Mouse (Mus musculus): ENCODE measurements around the gene Psmb3.
A peak's percentile ranks its signal among the peaks of the same experiment; 100 is the strongest.
"Not testable (repeated sequence)": the region's sequence is repeated elsewhere in the genome, so short reads cannot be mapped to it uniquely, and the experiment has no call there.

The Psmb3 gene

DNA sequence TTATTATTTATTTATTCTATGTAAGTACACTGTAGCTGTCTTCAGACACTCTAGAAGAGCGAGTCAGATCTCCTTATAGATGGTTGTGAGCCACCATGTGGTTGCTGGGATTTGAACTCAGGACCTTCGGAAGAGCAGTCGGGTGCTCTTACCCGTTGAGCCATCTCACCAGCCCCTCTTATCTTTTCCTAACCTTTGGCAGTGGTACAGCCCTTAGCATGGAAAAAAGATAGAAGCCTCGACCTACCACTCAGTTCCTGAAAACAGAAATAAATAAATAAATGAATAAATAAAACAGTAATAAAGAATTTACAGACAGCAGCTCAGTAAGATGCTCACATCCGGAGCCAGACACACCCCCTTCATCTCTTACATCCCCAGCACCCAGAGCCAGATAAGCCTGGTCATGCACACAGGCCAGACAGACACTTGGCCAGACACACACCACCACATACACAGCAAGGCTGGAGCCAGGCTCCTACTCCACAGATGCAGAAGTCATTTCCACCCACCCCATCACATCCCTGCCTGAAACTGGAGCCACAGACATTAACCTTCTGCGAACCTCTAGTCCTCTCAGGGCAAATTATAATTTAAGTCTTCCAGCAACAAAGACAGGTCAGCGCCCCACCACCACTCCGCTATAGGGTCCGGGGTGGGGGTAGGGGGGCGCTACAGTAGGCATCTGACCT lies 5.9 kb upstream of the Psmb3 start:
- DNase-seq: no peak

DNA sequence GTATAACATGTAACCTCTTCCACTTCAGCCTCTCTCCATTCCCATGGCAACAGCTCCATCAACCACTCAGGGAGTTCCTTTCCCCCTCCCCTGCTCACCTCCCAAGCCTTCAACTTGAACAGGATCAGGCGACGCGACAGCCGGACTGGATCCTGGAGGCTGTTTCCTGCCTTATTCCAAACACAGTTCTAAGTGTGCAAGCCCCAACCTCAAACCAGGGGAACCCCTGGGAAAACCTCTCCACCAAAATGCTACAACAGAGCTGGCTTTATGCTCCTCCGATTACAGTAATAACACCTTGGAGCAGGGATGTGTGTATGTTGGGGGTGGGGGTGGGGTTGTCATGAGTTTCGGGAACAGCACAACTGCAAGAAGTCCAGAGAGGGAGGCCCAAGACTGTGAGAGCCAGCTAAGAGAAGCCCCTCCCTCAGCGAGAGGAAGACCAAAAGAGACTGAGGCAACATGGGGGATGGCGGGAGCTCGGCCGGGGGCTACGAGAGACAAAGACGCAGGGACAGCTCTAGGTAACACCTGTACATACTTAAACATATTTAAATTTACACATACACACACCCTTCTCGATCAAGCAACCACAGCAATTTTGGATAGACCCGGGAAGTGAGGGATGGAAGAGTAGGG lies 5.2 kb upstream of the Psmb3 start:
- DNase-seq: no peak

DNA sequence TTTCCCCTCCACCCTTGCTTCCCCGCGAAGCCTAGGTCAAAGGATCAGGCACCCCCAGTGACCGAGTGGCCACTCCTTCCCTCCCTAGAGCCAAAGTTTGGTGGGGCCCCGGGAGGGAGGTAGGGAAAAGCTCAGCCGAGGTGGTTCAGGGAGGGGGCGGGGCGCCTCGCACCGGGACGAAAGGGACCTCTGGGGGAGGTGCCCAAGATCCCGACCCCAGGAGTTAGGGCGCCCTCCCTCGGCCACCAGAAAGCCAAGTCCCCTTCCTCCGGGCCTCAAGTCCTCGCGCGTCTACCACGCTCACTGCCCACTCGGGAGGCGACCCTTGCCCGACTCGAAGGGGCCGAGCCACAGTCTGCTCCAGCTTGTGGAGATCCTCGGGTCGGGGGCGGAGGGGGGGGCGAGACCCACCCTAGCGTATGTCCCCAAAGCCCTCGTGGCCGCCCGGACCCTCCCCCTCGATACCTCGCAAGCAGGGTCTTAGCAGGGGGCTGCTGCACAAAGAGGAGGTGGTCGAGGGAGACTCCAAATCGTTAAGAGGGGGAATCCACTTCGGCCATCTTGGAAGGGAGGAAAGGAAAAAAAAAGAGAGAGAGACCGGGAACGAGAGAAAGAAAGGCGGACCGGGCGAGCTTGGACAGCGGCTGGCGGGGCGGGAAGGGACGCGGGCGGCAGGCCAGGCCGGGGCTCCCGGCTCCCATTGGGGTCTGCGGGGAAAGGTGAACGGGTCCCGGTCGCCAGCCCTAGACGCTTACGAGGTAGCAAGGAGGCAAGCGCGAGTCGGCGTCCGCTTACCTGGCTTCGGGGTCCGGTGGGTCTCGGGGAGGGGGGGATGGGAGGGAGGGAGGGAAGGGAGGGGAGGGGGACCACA lies 4.2 kb upstream of the Psmb3 start:
- DNase-seq: peak; percentile 80

DNA sequence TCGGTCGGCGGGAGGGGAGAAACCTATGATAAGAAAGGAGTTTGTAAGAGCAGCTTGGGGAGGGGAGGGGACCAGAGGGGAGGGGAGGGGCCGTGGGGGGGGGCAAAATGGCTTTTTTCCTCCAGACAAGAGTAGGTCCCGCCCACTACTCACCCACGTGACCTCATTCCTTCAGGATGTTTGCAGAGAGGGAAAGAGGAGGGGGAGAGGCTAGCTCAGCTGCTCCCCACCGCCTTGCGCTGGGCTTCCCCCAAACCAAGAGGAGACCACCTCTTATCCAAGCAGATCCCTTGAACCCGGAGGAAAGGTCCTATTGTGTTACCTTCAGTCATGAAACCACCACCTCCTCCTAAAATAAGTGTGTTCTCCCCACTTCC lies 3.6 kb upstream of the Psmb3 start:
- peak; percentile 98 for DNase-seq

DNA sequence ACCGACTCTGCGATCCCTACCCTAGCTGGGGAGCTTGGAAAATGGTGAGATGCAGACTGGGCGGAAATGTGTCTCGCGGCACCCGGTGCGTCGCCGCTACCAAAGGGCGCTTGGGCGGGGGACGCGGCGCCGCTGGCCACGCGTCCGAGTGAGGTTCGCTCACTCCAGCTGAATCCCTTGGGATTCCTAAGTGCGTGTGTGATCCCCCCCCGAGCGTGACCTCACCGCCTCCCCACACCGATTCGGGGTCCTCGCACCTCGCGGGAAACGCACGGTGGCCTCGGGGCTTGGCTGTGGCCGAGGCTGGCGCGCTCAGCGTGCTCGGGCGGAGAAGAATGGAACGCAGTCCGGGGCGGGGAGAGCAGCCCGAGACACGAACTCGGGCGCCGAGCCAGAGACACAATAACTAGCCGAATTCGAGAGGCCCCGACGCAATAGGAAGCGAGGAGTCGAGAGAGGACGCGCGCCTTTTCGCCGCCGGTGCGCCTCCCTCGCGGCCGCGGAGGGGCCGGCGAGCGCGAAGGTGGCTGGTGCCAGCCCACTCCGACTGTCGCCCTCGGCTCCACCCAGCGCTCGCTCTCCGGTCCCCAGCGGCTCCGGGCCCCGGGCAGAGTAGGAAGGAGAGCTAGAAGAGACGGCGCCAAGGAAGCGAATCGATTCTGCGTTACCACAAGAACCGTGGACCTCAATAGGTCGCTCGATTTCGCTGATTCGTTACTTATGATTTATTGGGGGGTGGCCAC lies 3.0 kb upstream of the Psmb3 start, which contains the start of gene Pcgf2:
Pcgf2 (minus strand) TSS at position 495 of the 743 bp plus-strand sequence.
- peak; percentile 90 for DNase-seq

DNA sequence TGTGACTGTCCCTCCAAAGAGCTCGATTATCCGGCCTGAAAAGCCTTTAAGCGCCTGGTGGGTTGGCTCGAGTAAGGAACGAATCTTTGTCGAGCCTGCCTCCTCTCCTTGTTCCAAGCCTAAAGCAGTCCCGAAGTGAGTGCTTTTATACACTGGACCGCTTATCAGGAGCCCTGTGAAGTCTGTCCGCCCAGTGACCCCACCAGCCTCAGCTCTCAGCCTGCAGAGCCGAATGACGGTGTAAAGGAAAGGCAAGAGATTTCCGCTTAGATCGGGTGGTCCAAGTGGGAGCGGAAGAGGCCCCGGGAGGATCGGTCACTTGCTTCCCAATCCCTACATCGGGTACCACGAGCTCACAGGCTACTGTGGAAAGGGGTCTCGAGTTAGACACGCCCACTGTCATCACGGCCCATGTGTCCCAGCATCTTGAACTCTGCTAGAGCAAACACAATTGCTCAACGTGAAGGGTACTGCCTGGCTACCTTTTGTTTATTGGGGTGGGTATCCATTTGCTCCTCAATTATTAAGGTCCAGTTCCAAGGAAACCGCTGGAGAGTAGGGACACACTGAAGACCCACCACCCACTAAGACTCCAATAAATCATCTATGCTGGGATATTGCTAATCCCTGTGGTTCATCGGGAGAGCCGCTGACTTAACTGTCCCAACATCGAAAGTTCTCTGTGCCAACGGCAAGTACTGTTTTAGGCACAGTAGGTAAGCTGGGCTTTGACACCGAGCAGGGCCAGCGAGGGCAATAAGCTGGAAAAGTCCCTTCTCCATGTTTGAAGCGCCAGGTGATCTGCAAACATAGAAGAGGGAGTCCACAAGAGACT lies 2.2 kb upstream of the Psmb3 start:
- peak; percentile 44 for DNase-seq

DNA sequence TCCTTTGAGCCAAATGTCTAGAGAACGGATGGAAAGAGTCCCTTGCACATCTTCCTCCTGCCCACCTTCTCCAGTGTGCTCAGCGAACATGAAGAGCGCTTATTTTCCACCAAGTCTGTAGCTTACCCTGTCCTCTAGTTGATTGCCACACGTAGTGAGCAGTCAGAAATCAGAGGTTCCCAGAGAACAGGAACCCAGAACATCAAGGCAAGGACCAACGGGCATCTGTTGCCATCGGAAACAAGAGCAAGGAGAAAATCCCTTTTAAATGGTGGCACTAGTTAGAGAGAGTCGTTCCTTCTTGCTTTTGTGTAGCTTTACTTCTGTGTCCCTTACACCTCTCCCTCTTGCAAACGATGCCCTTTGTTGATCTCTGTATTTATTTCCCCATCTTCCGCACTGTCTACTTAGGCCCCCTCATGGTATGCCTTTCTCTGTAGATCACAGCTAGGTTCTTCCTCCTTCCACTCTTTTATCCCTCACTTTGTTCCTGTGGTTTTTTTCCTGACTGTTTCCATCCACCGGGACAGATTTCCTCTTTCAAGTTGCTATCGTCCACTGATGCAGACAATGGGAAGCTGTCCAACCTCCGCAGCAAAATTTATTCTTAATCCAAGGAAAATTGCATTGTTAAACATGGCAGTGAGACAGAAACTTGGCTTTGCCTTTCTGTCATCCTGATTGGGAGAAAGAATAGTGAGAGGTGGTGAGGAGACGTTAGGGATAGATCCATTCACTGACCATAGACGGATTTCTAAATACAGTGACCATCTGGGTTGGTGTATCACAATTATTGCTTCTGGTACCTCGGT lies 1.4 kb upstream of the Psmb3 start:
- no peak for DNase-seq

DNA sequence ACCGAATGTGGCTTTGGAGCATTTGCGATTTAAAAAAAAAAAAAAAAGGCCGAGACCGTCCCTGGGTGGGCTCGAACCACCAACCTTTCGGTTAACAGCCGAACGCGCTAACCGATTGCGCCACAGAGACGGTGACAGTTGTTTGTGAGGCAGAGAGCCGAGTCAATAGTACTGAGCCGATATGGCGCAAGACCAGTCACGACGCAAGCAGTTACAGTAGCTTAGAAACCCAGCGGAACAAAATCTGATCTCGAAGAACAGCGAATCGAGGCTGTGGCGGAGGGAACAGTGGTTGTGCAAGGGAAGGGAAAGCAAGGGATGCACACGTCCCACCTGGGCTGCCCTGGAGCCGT lies 830 bp upstream of the Psmb3 start:
- DNase-seq: peak; percentile 94

DNA sequence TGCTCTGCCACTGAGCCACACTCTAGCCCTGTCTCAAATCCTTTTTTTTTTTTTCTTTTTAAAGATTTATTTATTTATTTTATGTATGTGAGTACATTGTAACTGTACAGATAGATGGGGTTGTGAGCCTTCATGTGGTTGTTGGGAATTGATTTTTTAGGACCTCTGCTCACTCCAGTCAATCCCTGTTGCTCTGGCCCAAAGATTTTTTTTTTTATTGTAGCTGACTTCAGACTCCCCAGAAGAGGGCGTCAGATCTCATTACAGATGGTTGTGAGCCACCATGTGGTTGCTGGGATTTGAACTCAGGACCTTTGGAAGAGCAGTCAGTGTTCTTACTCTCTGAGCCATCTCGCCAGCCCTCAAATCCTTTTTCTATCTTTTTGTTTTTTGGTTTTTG lies 6.9 kb downstream of the Psmb3 start:
- DNase-seq: not testable (repeated sequence)

DNA sequence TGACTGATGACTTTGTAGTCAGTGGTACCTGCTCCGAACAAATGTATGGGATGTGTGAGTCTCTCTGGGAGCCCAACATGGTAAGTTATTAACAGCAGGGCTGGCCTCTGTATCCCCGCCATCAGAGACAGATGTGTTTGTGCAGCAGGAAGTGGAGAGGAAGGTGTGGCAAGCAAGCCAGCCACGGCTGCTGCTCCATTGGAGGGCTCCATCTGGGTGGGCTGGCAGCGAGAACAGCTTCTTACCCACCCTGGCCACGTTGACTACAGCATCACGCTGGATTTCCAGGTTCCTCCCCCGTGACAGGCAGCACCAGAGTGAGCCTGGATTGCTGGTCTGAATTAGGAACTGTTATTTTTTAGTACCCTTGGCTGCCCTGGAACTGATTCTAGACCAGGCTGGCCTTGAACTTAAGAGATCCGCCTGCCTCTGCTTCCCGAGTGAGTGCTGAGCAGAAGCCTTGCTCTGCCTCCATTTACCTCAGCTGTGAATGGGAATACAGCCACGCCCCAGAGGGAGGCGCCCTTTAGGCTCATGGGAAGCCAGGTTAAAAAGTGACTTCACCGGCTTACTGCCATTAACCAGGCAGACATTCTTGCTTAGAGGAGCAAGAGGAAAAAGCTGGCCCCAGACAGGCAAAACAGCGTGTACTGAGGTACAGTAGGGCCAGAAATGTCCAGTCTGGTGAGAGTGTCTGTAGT lies 8.2 kb downstream of the Psmb3 start:
- no peak for DNase-seq

DNA sequence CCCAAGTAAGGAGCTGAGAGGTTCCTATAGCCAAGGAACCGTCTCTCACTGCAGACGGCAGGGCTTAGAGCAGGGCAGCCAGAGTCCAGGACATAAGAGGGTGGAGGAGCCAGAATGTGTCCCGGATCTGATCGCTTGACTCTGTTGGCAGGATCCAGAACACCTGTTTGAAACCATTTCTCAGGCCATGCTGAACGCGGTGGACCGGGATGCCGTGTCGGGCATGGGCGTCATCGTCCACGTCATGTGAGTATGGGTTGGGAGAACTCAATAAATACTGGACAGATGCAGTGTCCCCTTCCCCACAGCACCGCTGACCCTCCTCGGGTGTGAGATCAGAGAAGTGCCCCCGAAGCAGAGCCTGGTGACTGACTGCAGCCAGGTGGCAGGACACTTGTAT lies 9.1 kb downstream of the Psmb3 start:
- DNase-seq: no peak

DNA sequence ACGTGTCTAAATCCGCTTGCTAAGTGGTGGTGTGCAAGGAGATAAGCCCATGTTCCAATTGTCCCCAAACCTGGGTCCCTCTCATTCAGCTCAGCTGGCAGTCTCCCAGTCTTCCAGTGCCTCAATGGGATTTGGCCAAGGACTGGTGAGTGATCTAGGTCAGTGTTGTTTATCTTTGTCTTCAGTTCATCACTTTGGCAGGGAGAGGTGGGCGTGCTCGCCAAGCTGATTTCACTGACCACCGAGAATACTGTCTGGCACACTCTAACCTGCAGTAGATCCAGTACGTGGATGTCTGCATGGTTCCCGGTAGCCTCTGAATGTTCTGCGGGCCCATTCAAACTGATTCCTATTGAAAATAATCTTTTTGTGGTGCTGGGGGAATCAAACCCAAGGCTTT lies 10.7 kb downstream of the Psmb3 start:
- DNase-seq: no peak

DNA sequence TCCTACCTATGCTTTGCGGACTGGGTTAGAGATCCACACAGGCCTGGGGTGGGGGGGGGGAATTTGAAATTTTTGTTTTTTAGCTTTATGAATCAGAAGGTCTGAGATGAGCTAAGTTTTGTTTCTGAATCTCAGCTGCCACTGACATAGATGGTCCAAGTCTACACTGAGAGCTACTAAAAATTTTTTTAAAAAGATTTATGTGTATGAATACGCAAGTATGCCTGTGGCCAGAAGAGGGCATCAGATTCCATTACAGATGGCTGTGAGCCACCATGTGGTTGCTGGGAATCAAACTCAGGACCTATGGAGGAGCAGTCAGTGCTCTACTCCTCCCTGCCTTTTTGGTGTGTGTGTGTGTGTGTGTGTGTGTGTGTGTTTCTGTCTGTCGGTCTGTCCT lies 11.2 kb downstream of the Psmb3 start:
- no peak for DNase-seq

DNA sequence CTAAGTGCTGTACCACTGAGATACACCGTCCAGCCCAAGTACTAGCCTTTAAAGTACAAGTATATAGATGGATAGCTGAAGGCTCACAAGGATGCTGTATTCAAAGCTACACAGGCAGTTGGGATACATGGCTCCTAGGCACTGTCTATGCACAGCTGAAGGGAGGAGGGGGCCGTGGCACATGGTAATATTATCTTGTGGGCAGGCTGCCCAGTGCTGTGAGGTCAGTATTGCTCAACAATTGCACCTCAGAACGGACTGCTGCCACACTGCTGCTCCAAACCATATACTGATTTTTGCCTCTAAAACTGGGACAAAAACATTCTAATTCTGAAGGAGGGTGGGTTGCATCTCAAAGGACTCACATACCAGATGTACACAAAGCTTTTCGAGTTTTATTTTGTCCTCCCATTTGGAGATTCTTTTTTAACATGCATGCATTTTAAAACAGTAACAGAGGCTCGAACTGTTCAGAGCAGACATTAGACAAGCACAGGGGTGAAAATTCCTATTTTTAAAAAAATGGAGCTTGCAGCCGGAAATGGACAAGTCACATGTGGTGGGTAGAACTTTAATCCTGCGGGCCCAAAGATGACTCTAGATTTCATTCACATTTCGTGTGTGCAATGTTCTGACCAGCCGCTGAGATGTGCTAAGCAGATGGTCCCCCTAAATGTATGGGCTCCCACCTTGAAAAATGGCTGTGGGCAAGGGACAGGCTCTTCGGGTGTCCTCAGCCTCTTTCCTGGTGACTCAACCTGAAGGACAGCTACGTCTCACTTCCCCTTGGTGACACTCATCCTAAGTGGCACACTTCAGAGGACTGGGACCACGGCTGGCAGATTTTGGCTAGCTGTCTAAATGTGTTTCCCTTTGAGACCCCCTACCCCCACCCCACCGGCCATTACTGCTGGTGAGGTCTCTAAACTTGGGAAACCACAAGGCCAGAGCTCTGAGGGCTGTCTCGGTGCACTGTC lies 11.9 kb downstream of the Psmb3 start:
- DNase-seq: peak; percentile 71

DNA sequence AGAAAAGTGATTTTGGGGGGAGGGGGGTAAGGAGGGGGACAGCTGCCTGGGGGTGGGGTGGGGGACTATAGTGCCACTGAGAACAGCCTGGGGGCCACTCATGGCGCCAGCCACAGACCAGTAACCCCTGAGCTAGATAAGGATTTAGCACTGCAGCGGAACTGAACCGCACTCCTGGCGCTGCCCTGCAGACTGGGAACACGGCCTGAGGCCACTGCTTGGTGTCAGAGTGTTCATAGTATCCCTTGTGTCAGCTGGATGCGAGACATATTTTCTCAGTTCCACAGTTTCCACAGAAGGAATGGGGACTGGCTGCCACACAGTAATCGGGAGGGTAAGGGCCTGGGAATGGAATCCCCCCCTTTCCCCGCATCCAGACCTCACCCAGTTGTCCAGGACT lies 12.8 kb downstream of the Psmb3 start:
- no peak for DNase-seq

DNA sequence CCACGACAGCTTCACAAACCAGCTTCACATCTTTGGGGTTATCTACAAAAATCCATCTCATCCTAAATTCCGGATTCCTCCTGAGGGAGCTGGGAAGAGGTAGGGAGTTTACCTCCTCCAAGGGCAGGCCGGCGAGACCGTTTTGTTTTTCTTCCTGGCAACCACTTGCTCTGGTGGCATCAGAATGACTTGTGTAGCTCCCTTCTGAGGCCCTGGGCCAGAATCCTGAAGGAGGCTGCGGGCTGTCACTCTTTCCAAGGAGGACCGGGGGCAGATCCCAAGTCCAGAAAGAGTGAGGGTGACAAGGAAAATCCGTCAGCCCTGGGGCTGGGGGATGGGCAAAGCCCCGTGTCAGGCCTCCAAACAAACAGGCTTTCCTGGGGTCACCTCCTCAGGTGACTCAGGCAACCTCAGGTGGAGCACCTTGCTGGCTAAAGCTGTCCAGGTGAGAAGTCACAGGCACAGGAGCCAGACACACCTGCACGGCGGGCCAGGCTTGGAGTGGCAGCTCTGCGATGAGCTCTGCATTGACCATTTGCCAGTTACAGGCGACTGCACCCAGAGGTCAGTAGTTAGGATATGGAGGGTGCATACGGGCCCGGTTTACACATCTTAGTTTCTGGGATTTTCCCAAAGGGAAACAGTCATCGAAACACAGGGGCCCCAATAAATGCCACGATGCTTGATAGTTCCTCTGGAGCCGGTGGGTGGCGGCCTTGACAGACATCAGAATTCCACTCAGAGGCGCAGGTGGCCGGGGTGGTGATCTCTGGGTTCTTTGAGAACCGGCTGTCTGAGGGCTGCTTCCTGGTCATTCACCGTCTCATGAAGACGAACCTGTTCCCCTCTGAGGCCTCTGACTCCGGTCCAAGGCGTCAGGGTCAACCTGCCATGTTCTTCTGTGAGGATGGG lies 14.4 kb downstream of the Psmb3 start:
- no peak for DNase-seq

DNA sequence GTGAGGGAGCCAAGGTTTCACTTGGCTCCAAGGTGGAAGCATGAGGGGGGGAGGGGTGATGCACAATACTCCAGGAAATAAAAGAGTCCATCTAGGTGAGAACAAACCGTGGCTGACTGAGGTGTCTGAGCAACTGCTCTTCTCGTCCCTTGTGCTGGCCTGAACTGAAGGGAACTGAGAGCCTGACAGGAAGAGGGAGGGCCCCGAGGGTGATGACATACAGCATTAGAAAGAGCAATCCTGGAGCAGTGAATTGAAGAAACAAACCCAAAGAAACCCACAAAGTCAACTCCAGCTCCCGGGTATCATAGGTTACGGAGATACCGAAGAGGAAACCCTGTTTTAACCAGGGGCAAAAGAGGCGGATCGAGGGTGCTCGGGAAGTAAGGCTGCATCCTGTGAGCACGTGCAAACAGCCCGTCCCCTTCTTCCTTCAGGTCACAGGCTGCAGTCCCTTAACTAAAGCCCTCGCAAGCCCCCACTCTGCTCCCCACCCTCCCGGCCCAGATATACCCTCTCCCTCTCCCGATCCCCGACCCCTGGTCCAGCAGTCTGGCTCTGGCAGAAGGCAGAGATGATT lies 15.2 kb downstream of the Psmb3 start:
- DNase-seq: peak; percentile 49

DNA sequence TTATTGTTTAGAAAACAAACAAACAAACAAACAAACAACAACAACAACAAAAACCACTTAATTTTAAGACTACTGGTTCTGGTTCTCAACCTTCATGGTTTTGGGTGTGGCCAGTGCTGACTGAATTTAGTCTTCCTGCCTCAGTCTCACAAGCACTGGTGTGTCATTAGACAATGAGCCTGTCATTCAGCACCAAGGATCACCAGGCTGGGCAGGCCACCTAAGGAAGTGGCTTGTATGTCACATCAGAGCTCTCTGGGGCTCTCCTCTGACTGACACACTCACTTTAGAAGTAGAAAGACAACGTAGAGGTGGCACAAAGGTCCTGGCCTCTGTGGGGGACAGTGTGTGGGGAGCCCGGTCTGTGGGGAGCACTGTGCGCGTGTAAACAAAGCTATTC lies 15.8 kb downstream of the Psmb3 start:
- no peak for DNase-seq
